8 mouse cellular contexts compared by ENCODE assay signal in genomic region chr11:99047120-99047519, GRCm38 (mm10). TPM values are rescaled to one million over a fixed set of nuclear protein-coding genes. Genes with fewer than 3 reads are reported as not detected.
DNase-seq lines count a peak whose midpoint lies in the region; ATAC-seq and TF ChIP-seq lines count a peak whose summit lies in the region.

No protein-coding gene starts in this region.

- H3K4me3 ChIP-seq in forebrain, embryonic 10.5 days: no peak overlapping the region
- H3K4me3 ChIP-seq in forebrain, postnatal 0 days (ENCODE audit: low read depth, low read length): no peak overlapping the region
- no peak overlapping the region for H3K4me3 ChIP-seq in embryonic fibroblast, embryonic 13.5 days (ENCODE audit: insufficient read depth, low read length)
- H3K4me3 ChIP-seq in limb, embryonic 12.5 days (replicated peaks): peak overlapping the region; percentile 97
- no peak overlapping the region for H3K4me3 ChIP-seq in stomach, postnatal 0 days (ENCODE audit: low read depth, low read length)

- H3K27me3 ChIP-seq in forebrain, embryonic 10.5 days (ENCODE audit: poor library complexity, severe bottlenecking): 0 out of 2 replicates have a peak, but pooled peaks cover 1% of the 10 kb centered on the region
- no peaks in the 10 kb centered on the region for H3K27me3 ChIP-seq in forebrain, postnatal 0 days (ENCODE audit: insufficient read depth, low read length)
- no peaks in the 10 kb centered on the region for H3K27me3 ChIP-seq in limb, embryonic 12.5 days
- H3K27me3 ChIP-seq in stomach, postnatal 0 days (ENCODE audit: control insufficient read depth, insufficient read depth, low read length): no peaks in the 10 kb centered on the region

- no peaks in the 10 kb centered on the region for H3K9me3 ChIP-seq in forebrain, embryonic 10.5 days
- no peaks in the 10 kb centered on the region for H3K9me3 ChIP-seq in forebrain, postnatal 0 days (ENCODE audit: low read length)
- H3K9me3 ChIP-seq in limb, embryonic 12.5 days: no peaks in the 10 kb centered on the region
- no peaks in the 10 kb centered on the region for H3K9me3 ChIP-seq in stomach, postnatal 0 days (ENCODE audit: control insufficient read depth, low read length)

- no peak overlapping the region for H3K4me2 ChIP-seq in forebrain, postnatal 0 days (ENCODE audit: low read depth)
- H3K4me2 ChIP-seq in limb, embryonic 12.5 days: peak overlapping the region; percentile 85
- peak overlapping the region; percentile 27; the same call in 1 of the 2 replicates for H3K4me2 ChIP-seq in stomach, postnatal 0 days (replicated peaks; ENCODE audit: low read depth)

- peak overlapping the region; percentile 27 for H3K27ac ChIP-seq in forebrain, embryonic 10.5 days
- H3K27ac ChIP-seq in forebrain, postnatal 0 days (ENCODE audit: low read depth, low read length): no peak overlapping the region
- peak overlapping the region; percentile 83 for H3K27ac ChIP-seq in embryonic fibroblast, embryonic 13.5 days (ENCODE audit: insufficient read depth, low read length)
- peak overlapping the region; percentile 93 for H3K27ac ChIP-seq in limb, embryonic 12.5 days
- H3K27ac ChIP-seq in stomach, postnatal 0 days (replicated peaks): peak overlapping the region; percentile 81

- WGBS in forebrain, embryonic 10.5 days: 61% methylated on average over 5 of the region's 5 CpGs
- whole genome bisulfite sequencing in forebrain, postnatal 0 days: 37% methylated on average over 5 of the region's 5 CpGs
- 8% methylated on average over 5 of the region's 5 CpGs for WGBS in limb, embryonic 12.5 days
- 31% methylated on average over 5 of the region's 5 CpGs for WGBS in stomach, postnatal 0 days

- no peak for DNase-seq in forebrain, embryonic 10.5 days (ENCODE audit: extremely low spot score, low spot score)
- no peak for DNase-seq in forebrain, postnatal 0 days
- peak; percentile 92 for DNase-seq in heart, postnatal 4 days
- peak; percentile 55 for DNase-seq in stomach, postnatal 0 days (ENCODE audit: low spot score)
- no peak for DNase-seq in frontal cortex, postnatal 25 days (ENCODE audit: low spot score in 2 of 2)
- no peak for DNase-seq in thymus, postnatal 14 days

- TF ChIP-seq POLR2A in embryonic fibroblast, embryonic 13.5 days (IDR thresholded peaks at IDR 0.05; ENCODE audit: low read depth, low read length): no peak; the same call in 1 of the 2 replicates

- no peak for TF ChIP-seq CTCF in forebrain, postnatal 0 days (IDR thresholded peaks at IDR 0.05; ENCODE audit: low read depth)
- no peak for TF ChIP-seq CTCF in embryonic fibroblast, embryonic 13.5 days (IDR thresholded peaks at IDR 0.05; ENCODE audit: borderline replicate concordance, insufficient read depth, low read length)
- TF ChIP-seq CTCF in stomach, postnatal 0 days (IDR thresholded peaks at IDR 0.05; ENCODE audit: low read depth): no peak

- H3K9ac ChIP-seq in forebrain, postnatal 0 days: no peak overlapping the region
- peak overlapping the region; percentile 46; the same call in 1 of the 2 replicates for H3K9ac ChIP-seq in limb, embryonic 12.5 days (replicated peaks)
- H3K9ac ChIP-seq in stomach, postnatal 0 days (ENCODE audit: low read length): peak overlapping the region; percentile 23; the same call in 1 of the 2 replicates

- ATAC-seq in forebrain, postnatal 0 days: no peak
- no peak for ATAC-seq in limb, embryonic 12.5 days (ENCODE audit: insufficient number of reproducible peaks, insufficient read depth, low FRiP score, low TSS enrichment, low read depth)
- peak; percentile 58; the same call in 1 of the 2 replicates for ATAC-seq in stomach, postnatal 0 days (ENCODE audit: low FRiP score, low TSS enrichment)

- TF ChIP-seq EP300 in stomach, postnatal 0 days (optimal IDR thresholded peaks at IDR 0.05): peak; percentile 47

- H3K36me3 ChIP-seq in forebrain, embryonic 10.5 days (replicated peaks): peaks cover 78% of the 10 kb centered on the region
- H3K36me3 ChIP-seq in forebrain, postnatal 0 days (ENCODE audit: insufficient read depth): peaks cover 12% of the 10 kb centered on the region; the same call in 1 of the 2 replicates
- H3K36me3 ChIP-seq in limb, embryonic 12.5 days: peaks cover 78% of the 10 kb centered on the region
- H3K36me3 ChIP-seq in stomach, postnatal 0 days (ENCODE audit: control insufficient read depth, insufficient read depth, low read length): peaks cover 17% of the 10 kb centered on the region

- H3K4me1 ChIP-seq in forebrain, embryonic 10.5 days: peaks cover 57% of the 10 kb centered on the region
- H3K4me1 ChIP-seq in forebrain, postnatal 0 days (ENCODE audit: insufficient read depth): no peaks in the 10 kb centered on the region
- H3K4me1 ChIP-seq in embryonic fibroblast, embryonic 13.5 days (ENCODE audit: control insufficient read depth, insufficient read depth, low read length): peaks cover 5% of the 10 kb centered on the region; the same call in 1 of the 2 replicates
- H3K4me1 ChIP-seq in limb, embryonic 12.5 days (replicated peaks): peaks cover 63% of the 10 kb centered on the region
- H3K4me1 ChIP-seq in stomach, postnatal 0 days (replicated peaks; ENCODE audit: control insufficient read depth, insufficient read depth): no peaks in the 10 kb centered on the region

RNA-seq across cellular contexts. Expression of gene Igfbp4, which starts 6.1 kb away (rescaled TPM):
- 364 and 368 TPM in 2 replicates for polyA plus RNA-seq in forebrain, embryonic 10.5 days (2016; fragmentation: Nextera tagmentation; extraction: Ambion mirVana)
- 99.0 and 102 TPM in 2 replicates for total RNA-seq in forebrain, postnatal 0 days (2014; rRNA removed)
- 128 and 142 TPM in 2 replicates for polyA plus RNA-seq in forebrain, postnatal 0 days (2015; fragmentation: Nextera tagmentation; extraction: Ambion mirVana)
- polyA plus RNA-seq in embryonic fibroblast, embryonic 13.5 days (2011; ENCODE audit: insufficient read length, low read depth, missing spikeins): 212 and 419 TPM in 2 replicates
- 100 to 1,000 TPM; 204 to 217 TPM for total RNA-seq in heart, postnatal 4 days (2021)
- 1,037 and 1,115 TPM in 2 replicates for polyA plus RNA-seq in limb, embryonic 12.5 days (2016; fragmentation: Nextera tagmentation; extraction: Ambion mirVana)
- 228 and 244 TPM in 2 replicates for polyA plus RNA-seq in stomach, postnatal 0 days (2015; fragmentation: Nextera tagmentation; extraction: Ambion mirVana)

RNA-seq across cellular contexts. Expression of gene Top2a, which starts 23.1 kb away (rescaled TPM):
- 366 and 373 TPM in 2 replicates for polyA plus RNA-seq in forebrain, embryonic 10.5 days (2016; fragmentation: Nextera tagmentation; extraction: Ambion mirVana)
- total RNA-seq in forebrain, postnatal 0 days (2014; rRNA removed): 30.2 and 40.7 TPM in 2 replicates
- polyA plus RNA-seq in forebrain, postnatal 0 days (2015; fragmentation: Nextera tagmentation; extraction: Ambion mirVana): 18.1 and 19.7 TPM in 2 replicates
- polyA plus RNA-seq in embryonic fibroblast, embryonic 13.5 days (2011; ENCODE audit: insufficient read length, low read depth, missing spikeins): 141 and 227 TPM in 2 replicates
- 100 to 1,000 TPM; 174 to 191 TPM for total RNA-seq in heart, postnatal 4 days (2021)
- 347 and 362 TPM in 2 replicates for polyA plus RNA-seq in limb, embryonic 12.5 days (2016; fragmentation: Nextera tagmentation; extraction: Ambion mirVana)
- 31.6 and 44.5 TPM in 2 replicates for polyA plus RNA-seq in stomach, postnatal 0 days (2015; fragmentation: Nextera tagmentation; extraction: Ambion mirVana)

RNA-seq across cellular contexts. Expression of gene Tns4, which starts 42.0 kb away (rescaled TPM):
- polyA plus RNA-seq in forebrain, embryonic 10.5 days (2016; fragmentation: Nextera tagmentation; extraction: Ambion mirVana): 0.49 and 0.81 TPM in 2 replicates
- 0.48 TPM in 1 of 2 replicates, not detected in the other for total RNA-seq in forebrain, postnatal 0 days (2014; rRNA removed)
- polyA plus RNA-seq in forebrain, postnatal 0 days (2015; fragmentation: Nextera tagmentation; extraction: Ambion mirVana): 0.29 TPM in 1 of 2 replicates, not detected in the other
- polyA plus RNA-seq in embryonic fibroblast, embryonic 13.5 days (2011; ENCODE audit: insufficient read length, low read depth, missing spikeins): not detected in 2 replicates
- under 1 TPM in 1 of 2 experiments, not detected in 1; 0.14 TPM for total RNA-seq in heart, postnatal 4 days (2021)
- polyA plus RNA-seq in limb, embryonic 12.5 days (2016; fragmentation: Nextera tagmentation; extraction: Ambion mirVana): 0.65 and 0.73 TPM in 2 replicates
- 0.82 and 1.1 TPM in 2 replicates for polyA plus RNA-seq in stomach, postnatal 0 days (2015; fragmentation: Nextera tagmentation; extraction: Ambion mirVana)

Comparison
In these comparisons a context has a peak if more than half of its experiments do, and no peak if none do; other contexts are left out.
1. DNase-seq: peak in heart, postnatal 4 days (single experiment) and stomach, postnatal 0 days (single experiment); none in forebrain, embryonic 10.5 days (single experiment), forebrain, postnatal 0 days (single experiment), frontal cortex, postnatal 25 days (0 of 2) and thymus, postnatal 14 days (single experiment).